Mouse (Mus musculus) thymus, adult 2 months (tissue): ENCODE results near the gene Cd79a.

Source experiments
- CTCF ChIP-seq: fragments of 200-500 bp; IDR thresholded peaks from 2 replicates; pipeline ENCODE4 v1.5.1; 2012; ENCODE audit warnings: mild to moderate bottlenecking, control low read depth, low read length, moderate library complexity, borderline replicate concordance; ENCODE audit not compliant: control insufficient read depth, poor library complexity, insufficient read depth; ENCODE audit errors: extremely low read depth
- POLR2A ChIP-seq: fragments of 200-500 bp; IDR thresholded peaks from 2 replicates; pipeline ENCODE4 v1.6.1; 2012; ENCODE audit warnings: mild to moderate bottlenecking, low read length, control low read depth, moderate library complexity; ENCODE audit not compliant: control insufficient read depth, poor library complexity, insufficient read depth; ENCODE audit errors: extremely low read depth

- TF ChIP-seq POLR2A (no peak), CTCF (no peak)
Measured at GRCm38 (mm10) chr7:24943641-24944040, 46.5 kb downstream of the Cd79a start.
